Mouse (Mus musculus): Measurements from ENCODE around the gene Cdh4.

The Cdh4 gene

DNA sequence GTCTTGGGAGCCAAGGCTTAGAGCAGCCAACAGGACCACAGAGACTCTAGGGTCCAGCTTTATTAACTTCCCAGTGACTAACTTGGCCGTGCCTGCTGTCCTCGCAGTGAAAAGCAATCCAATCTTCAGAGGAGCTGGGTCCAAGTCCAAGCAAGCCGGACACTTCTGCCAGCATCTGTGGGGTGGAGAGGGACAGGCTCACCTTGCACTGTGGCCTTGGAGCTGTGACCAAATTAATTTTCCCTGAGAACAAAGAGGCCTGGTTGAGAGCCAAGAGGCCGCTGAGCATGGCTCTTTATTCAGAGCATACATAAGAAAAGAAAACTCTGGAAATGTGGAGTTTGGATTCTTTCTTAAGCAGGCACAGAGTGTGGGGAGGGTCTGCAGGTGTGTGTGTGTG is 152.8 kb downstream of the Cdh4 start:
- in situ Hi-C loops (cut with MseI, MboI) = no loop called here

DNA sequence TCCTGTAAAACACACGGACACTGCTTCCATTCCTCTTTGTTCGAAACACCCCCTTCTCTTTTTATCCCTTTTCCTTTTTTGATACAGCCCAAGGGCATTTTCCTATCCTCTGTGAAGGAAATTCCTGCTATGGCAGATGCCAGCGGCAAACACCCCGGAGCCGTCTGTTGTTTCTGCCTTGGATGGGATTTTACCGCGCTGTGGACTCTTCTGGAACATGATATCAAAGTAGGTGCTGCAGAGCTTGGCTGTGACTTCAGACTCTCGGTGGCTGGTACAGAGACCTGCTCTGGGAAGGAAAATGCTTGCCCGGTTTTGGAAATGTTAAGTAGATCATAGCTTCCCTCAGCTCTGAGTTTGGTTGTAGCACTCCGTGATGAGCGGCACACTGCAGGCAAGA is 156.7 kb downstream of the Cdh4 start:
- in situ Hi-C loops (cut with MseI, MboI) = no loop called here

DNA sequence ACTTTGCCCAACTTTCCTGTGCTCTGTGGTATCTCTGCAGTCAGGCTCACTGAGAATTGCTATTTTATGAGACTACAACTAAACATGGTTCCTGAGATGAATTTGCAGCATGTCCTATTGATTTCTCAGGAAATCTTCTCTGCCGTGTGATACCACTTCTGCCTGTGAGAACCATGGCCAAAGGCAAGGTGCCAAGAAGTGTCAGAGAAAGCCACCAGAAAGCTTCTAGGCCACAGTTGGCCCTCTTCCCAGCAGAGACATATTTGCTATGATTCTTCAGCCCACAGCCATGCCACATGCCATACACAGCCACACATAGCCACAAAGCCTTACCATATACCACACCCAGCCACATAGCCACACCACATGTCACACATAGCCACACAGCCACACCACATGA is 157.7 kb downstream of the Cdh4 start:
- in situ Hi-C loops (cut with MseI, MboI) = no loop called here

DNA sequence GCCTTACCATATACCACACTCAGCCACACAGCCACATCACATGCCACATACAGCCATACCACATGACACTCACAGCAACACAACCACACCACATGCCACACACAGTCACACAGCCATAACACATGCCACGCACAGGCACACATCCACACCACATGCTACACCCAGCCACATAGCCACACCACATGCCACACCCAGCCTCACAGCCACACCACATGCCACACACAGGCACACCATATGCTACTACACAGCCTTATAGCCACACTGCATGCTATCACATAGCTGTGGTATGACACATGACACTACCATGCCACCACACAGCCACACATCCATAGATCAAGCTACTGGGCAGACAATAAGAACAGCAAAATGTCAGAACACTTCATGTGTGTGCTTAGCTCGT is 158.1 kb downstream of the Cdh4 start:
- in situ Hi-C loops (cut with MseI, MboI) = no loop called here

DNA sequence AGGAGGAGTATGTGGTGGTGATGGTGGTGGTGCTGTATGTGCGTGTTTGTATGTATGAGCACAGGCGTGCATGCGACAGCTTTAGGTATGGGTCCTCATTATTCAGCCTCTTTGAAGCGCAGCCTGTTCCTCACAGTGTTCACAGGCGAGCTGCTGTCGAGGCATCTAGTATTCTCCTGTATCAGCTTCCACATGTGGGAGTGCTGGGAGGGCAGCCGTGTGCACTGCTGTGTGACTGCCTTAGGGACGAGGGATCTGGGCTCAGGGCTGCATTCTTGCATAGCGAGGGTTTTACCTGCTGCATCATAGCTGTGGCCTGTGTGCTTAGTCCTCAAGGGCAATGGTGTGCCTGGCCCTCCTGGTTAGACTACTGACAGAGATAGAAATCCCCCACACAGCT is 158.9 kb downstream of the Cdh4 start:
- in situ Hi-C loops (cut with MseI, MboI) = no loop called here

DNA sequence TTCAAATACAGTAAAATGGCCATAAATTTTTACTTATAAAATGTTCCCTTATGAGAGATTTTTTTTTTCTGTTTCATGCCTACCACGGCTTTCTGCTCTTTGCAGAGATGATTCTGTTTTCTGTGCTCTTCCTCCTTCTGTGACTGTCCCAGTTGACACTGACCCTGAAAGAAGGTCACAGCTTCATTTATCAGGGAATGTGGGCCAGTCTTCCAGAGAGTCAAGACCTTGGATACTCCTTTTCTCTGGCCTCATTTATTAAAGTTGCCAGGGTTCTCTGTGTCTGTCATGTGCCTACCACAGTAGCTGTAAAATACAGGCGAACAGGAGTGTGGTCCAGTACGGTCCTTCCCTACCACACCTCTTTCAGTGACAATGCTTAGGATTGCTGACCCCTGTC is 162.5 kb downstream of the Cdh4 start:
- in situ Hi-C loops (cut with MseI, MboI) = no loop called here

DNA sequence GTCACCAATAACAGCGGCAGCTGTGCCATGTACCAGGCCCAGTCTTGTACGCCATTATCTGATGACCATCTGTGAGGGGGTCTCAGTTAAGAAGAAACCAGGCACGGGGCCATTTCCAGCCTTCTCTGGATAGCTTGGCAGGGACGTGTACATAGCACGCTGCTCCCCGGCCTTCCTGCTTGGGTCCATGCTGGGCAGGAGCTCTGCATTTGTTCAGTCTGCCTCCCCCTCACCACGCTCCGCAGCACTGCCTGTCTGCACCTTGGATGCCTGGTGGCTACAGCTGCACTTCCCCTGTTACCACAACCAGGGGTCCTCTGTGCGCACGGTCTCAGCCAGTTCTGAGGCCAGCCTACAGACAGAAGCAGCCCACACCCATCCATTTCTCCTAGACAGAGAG is 163.0 kb downstream of the Cdh4 start:
- in situ Hi-C loops (cut with MseI, MboI) = no loop called here

DNA sequence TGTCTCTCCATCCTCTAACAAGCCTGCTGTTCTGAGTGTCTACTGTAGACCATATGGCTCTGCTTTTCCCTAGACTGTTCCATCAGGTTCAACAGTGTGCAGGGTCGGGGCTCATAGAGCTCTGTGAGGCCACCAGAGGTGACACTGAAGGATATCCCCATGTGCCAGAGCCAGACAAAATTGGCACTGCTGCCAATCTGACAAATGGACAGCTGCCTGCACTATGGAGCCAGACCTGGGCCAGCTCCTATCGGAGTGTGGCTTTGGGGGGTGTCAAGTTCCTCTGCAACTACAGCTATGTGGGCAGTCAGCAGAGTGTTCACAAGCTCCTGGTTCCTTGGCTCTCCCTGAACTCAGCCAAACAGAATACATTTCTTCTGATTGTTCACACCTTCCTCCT is 164.1 kb downstream of the Cdh4 start:
- in situ Hi-C loops (cut with MseI, MboI) = no loop called here

DNA sequence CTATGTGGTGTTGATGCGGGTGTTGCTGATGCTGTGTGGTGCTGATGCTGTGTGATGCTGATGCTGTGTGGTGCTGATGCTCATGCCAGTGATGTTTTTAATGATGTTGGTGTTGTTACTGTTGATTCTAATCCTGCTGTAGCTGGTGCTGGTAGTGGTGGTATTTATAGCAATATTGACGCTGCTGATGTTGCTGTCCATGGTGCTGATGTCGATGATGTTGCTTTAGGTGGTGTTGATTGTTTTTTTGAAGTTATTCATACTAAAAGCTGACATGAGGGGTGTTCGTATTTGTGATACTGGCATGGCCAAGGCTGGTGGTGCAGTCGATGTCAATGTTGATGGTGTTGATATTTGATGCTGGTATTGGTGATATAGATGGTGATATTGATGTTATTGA is 173.7 kb downstream of the Cdh4 start:
- in situ Hi-C loops (cut with MseI, MboI) = no loop called here

DNA sequence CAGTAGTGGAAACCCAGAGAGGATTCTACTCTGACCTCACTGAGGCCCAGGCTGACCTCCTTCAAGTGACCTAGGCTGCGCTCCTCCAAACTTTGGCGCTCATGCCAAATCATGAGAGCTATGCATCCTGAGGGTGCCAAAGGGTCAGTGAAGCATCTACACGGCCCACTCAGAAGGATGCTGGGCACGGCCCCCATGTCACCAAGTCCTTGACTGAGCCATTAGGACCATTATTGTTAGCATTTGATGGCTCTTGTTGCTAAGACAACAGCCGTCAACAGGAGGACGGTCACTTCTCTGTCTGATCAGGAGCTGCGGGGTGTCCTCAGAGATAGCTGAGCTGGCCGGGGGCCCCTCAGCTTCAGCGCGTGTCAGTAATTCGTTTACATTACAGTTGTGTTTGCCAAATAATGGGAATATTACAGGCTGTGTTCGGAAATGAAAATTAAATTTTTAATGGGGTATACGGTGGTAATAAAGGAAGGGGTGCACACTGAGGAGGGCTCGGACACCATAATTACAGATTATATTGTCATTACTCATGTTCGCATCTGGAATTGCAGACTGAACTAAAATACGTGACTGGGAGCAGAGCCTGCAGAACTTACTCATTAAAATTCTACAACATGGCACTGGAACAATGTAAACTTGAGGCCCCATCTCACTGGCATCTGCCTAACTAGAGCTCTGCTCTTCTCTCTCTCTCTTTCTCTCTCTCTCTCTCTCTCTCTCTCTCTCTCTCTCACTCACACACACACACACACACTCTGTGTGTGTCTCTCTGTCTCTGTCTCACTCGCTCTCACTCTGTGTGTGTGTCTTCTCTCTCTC is 181.6 kb downstream of the Cdh4 start:
- in situ Hi-C loops (cut with MseI, MboI) = no loop called here

DNA sequence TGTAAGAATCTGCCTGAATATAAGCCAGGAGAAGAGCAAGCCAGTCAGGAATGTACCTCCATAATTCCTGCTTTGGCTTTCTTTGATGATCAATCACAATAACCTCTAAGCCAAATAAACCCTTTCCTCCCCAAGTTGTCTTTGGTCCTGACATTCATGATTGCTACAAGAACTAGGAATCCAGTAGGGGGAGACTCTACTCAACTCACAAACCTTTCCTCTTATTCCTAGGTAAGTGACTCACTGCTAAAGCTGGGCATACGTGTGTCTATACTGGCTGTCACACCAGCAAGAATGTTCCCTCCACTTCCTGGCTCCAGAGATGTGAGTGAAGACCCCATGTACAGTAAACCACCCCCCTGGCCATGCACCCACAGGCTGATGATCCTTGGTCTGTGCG is 185.3 kb downstream of the Cdh4 start:
- in situ Hi-C loops (cut with MseI, MboI) = no loop called here

DNA sequence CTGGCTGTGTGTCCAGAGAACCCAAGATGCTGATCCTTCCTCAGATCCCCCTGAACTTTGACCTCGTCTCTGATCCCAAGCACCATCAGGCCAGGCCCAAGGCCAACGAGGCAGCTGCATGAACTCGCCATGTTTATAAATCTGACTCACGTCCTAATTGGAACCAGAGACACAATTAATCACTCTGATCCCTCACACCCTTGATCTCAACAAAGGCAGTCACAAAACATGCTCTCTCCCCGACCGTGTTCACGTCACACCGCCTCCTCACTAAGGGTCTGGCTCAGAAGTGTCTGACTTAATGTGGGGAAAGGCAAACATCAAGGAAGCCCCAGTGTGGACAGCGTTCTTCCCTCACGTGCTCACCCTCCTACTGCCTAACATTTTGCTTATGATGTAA is 188.5 kb downstream of the Cdh4 start:
- in situ Hi-C loops (cut with MseI, MboI) = no loop called here

DNA sequence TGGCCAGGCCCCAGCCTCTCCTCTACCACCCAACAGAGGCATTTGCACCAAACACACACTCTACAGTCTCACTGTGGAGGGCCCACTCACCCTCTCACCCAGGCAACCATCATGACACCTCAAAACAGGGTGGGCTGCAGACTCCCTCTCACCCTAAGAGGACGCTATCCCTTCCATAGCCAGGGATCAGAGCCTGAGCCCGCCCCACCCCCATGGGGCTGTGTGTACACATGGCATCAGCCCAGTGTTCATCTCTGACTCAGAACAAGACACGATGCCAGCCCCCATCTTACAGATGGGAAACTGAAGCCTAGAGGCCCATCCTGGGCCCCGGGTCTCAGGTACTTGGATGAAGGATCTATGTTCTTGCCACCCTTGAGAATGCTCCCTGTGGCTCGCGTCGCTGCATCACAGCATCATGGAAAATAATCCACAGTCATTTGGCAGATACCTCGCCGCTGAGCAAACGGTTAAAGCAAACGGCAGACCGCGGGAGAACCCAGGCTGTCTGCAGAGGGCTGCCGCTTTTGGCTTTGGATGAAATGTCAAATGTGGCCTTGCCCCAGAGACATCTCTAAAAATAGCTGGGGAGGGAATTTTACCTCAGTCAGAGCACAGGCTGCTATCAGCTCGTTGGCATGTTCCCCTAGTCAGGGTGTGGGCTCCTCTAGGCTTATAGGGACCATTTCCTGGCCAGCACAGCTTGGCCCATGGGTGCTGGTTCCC is 198.5 kb downstream of the Cdh4 start:
- in situ Hi-C loops (cut with MseI, MboI) = no loop called here

DNA sequence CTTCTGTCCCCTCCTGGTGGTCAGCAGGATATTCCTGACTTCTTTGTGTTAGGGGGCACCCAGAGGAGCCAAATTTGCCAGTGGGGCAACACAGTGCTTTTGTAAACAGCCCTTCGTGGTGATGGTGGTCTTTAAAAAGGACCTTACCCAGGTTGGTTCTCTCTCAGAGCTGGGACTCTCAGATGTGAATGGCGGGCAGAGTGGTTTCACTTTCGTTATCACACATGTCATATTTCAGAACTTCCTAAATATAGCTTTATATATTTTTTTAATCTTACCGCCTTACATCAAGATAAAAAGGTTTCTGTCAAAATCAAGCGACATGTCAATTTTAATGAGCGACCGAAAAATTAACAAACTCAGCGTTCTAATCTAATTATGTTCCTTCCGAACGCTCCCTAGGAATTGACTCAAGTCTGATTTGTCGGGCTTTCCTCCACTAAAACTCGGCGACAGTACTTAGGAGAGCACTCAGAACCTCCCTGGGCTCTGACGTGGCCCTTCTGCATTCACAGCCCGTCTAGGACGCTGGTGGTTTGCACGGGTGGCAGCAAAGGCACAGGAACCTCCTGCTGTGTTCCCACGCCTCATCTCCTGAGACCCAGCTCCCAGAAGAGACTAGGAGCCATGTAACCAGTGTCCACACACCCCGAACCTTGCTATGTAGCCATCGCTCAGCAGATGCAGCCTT is 206.5 kb downstream of the Cdh4 start:
- in situ Hi-C loops (cut with MseI, MboI) = no loop called here

DNA sequence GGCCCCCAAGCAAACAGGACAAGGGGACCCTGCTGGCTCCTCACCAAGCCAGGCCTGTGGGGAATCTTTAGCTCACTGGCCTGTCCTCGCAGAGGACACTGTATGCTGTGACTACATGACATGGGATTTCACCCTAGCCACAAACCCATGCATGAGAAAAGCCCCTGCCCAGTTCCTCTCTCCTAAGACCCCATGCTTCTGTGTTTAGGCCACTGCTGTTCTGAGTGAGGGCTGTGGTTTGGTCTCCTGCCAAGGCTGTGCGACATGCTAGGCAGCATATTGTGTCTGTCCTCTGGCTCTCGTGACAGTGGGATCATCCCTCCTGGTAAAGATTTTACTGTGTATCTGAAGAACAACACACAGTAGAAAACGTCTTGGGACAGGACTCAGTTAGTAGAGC is 207.1 kb downstream of the Cdh4 start:
- in situ Hi-C loops (cut with MseI, MboI) = no loop called here

DNA sequence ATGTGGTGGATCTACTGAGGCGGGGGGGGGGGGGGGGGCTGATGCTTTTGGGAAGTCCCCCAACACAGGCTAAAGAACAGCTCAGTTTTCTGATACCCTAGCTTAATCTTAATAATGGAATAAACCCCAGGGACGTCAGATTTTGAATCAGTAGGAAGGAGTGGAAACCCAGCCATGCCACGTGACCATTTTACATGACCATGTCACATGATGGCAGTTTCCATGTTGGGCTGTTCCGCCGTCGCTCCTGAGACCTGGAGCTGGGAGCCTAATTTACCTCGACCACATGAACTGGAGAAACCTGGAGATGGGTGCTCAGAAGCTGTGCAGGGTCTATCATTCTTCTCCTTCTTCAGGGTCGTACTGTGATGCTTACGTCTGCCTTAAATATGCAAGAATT is 207.9 kb downstream of the Cdh4 start:
- in situ Hi-C loops (cut with MseI, MboI) = no loop called here

DNA sequence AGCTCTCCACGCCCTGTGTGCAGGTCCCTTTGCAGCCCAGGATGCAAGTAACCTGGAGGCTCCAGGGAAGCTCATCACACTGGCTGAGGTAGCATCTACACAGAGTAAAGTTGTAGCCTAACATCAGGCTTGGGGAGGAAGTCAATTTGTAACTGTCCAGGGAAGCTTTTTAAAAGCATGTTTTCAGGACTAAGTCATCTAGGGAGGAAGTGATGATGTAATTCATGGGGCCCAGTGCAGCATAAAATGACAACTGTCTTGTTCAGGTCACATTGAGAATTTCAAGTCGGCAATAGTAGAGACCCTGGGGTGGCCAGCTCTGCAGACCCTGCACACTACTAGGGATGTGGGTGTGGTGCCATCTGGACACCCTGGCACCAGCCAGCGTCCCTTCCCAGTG is 213.3 kb downstream of the Cdh4 start:
- in situ Hi-C loops (cut with MseI, MboI) = no loop called here

DNA sequence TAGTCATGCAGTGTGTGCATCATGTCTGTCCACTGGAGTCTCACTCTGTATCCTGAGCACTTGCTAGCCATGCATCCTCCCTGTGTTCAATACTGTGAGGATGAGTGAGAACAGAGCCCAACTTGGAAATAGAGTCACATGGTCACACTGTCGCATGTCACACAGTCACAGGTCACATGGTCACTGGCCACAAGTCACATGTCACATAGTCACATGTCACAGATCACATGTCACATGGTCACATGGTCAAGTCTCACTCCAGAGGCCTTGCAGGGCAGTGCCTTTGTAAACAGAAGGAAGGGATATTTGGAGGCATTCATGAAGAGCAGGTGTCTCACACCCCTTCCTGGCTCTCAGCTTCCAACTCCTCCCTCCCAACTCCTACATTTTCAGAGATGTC is 217.0 kb downstream of the Cdh4 start:
- in situ Hi-C loops (cut with MseI, MboI) = no loop called here

DNA sequence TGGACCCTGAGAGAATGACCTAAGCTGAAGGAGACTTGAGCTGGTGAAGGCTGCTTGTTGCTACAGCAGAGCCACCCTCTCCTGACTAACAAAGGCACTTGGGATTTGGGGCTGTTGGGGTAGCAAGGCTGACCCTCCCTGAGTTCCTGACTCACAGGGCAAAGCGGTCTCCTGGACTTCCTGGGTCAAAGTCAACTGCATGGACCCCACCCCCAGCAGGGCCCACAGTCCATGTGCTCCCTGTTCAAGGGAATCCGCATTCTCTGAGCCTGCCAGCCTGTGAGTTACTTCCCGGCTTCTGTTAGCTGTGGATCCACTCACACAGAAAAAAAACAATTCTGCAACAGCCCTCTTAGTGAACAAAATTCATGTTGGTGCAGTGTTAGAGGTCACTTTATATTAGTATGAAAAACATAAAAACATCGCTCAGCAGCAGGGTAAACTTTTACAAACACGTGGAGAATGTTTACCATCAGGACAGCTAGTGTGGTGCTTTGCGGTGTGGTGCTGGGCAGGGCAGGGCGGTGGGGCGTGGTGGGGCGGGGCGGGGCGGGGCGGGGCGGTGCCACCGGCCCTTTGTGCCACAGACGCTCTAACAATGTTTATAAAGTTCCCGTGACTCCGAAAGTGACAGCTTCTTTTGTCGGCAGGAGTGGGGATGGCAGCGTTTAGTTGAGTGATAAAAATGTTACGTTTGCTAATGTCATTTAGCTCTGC is 219.9 kb downstream of the Cdh4 start:
- in situ Hi-C loops (cut with MseI, MboI) = no loop called here

DNA sequence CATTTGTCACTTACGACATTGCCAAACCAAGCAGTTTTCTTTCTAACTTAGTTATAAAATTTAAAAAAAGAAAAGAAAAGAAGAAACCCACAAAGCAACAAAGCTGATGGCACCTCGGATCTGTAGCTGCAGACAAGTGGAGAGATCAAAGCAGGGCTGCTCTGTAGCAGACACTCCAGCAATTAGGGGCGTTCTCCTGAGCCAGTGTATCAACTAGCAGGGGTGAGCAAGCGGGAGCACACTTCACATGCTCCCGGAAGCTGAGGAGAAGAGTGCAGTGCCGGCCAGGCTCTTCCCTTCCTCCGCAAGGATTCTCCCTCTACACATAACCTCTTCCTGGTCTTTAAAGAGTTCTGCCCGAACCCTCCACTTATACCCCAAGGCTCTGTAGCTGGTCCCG is 220.5 kb downstream of the Cdh4 start:
- in situ Hi-C loops (cut with MseI, MboI) = no loop called here

DNA sequence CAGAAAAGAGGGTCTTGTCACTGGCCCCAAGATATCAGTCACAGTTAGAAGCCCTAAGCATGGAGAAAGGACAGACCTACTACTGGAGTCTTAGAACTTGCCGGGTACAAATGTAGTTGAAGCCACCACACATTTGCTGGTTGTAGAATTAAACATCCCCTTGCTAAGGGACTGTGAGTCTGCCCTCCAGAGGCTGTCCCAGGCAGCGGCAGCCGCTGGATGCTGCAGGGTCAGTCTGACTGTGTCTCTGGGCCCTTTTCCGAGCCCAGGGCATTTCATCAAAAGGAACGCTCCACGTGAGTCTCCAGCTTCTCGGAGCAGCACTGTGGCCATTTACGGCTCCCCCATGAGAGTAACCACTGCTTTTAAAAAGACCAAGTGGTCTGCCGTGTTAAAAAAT is 221.4 kb downstream of the Cdh4 start:
- in situ Hi-C loops (cut with MseI, MboI) = no loop called here

DNA sequence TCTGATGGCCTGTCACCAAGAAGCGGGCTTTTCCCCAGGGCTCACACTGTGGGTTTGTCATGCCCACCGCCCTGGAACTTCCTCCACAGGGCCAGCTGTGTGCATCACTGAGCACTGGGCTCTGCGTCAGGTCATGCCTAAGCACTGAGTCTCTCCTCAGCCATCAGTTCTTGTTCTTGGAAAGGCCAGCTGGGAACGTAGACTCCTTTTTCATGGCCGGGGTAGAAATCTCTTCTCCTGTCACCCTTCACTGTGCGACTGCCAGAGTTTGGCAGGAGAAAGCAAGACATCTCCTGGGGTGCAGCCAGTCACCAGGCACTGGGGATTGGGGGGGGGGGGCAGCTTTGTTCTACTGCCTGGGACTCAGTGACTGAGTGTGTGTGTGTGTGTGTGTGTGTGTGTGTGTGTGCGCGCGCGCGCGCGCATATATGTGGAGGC is 222.0 kb downstream of the Cdh4 start:
- in situ Hi-C loops (cut with MseI, MboI) = no loop called here

All from mouse trophoblast stem cell (cell line).